Mouse (Mus musculus): ENCODE data around the gene Six6.

- TF ChIP-seq CTCF (IDR thresholded peaks at IDR 0.05; ENCODE audit: low read depth, low read length), result no peak
- no peak for TF ChIP-seq TAL1 (conservative IDR thresholded peaks at IDR 0.05; ENCODE audit: low read depth, low read length)
- TF ChIP-seq POLR2AphosphoS5 (IDR thresholded peaks at IDR 0.05; ENCODE audit: insufficient replicate concordance, low read depth, low read length), result no peak
Measured at GRCm38 (mm10) chr12:72946805-72947204, 7.1 kb downstream of the Six6 start.

Measured in G1E (cell line).